Mouse (Mus musculus): ENCODE measurements around the gene Ap3s2. TPM values are rescaled to one million over a fixed set of nuclear protein-coding genes. Genes with fewer than 3 reads are reported as not detected.

The Ap3s2 gene
- polyA plus RNA-seq, 1 experiment = 26.4 TPM

- no peak overlapping the region for H3K27ac ChIP-seq (ENCODE audit: insufficient read depth, low read length)
- TF ChIP-seq POLR2A (IDR thresholded peaks at IDR 0.05; ENCODE audit: low read depth, low read length) (no peak), CTCF (IDR thresholded peaks at IDR 0.05; ENCODE audit: borderline replicate concordance, insufficient read depth, low read length) (no peak)
- H3K4me1 ChIP-seq (ENCODE audit: control insufficient read depth, insufficient read depth, low read length) = no peaks in the 10 kb centered on the region; the same call in 1 of the 2 replicates
- H3K4me3 ChIP-seq (ENCODE audit: insufficient read depth, low read length) = peak overlapping the region; percentile 53
These were observed 14.0 kb upstream of the Ap3s2 start for GRCm38 (mm10) chr7:79934461-79934860.

GRCm38 (mm10) chr7:79928516-79929052 is 8.1 kb upstream of the Ap3s2 start:
- no peak for TF ChIP-seq CTCF (IDR thresholded peaks at IDR 0.05; ENCODE audit: borderline replicate concordance, insufficient read depth, low read length)
- no peak for TF ChIP-seq POLR2A (IDR thresholded peaks at IDR 0.05; ENCODE audit: low read depth, low read length)
- Histone ChIP-seq H3K4me1 (ENCODE audit: control insufficient read depth, insufficient read depth, low read length) (no peaks in the 10 kb centered on the region), H3K27ac (ENCODE audit: insufficient read depth, low read length) (no peak overlapping the region), H3K4me3 (ENCODE audit: insufficient read depth, low read length) (no peak overlapping the region)

GRCm38 (mm10) chr7:79914556-79914955 is 5.9 kb downstream of the Ap3s2 start:
- no peak overlapping the region for H3K27ac ChIP-seq (ENCODE audit: insufficient read depth, low read length)
- no peak overlapping the region for H3K4me3 ChIP-seq (ENCODE audit: insufficient read depth, low read length)
- TF ChIP-seq CTCF (IDR thresholded peaks at IDR 0.05; ENCODE audit: borderline replicate concordance, insufficient read depth, low read length) (peak; percentile 22; the same call in 1 of the 2 replicates), POLR2A (IDR thresholded peaks at IDR 0.05; ENCODE audit: low read depth, low read length) (no peak)

GRCm38 (mm10) chr7:79907356-79907755 is 13.1 kb downstream of the Ap3s2 start:
- Histone ChIP-seq H3K4me3 (ENCODE audit: insufficient read depth, low read length) (no peak overlapping the region), H3K27ac (ENCODE audit: insufficient read depth, low read length) (no peak overlapping the region), H3K4me1 (ENCODE audit: control insufficient read depth, insufficient read depth, low read length) (peaks cover 3% of the 10 kb centered on the region; the same call in 1 of the 2 replicates)
- TF ChIP-seq CTCF (IDR thresholded peaks at IDR 0.05; ENCODE audit: borderline replicate concordance, insufficient read depth, low read length) = no peak

More at GRCm38 (mm10) chr7:79914556-79914955, 5.9 kb downstream of the Ap3s2 start:
- no peaks in the 10 kb centered on the region; the same call in 1 of the 2 replicates for H3K4me1 ChIP-seq (ENCODE audit: control insufficient read depth, insufficient read depth, low read length)

- no peak for TF ChIP-seq POLR2A (IDR thresholded peaks at IDR 0.05; ENCODE audit: low read depth, low read length)
- TF ChIP-seq CTCF (IDR thresholded peaks at IDR 0.05; ENCODE audit: borderline replicate concordance, insufficient read depth, low read length) = no peak
- Histone ChIP-seq H3K27ac (ENCODE audit: insufficient read depth, low read length) (no peak overlapping the region), H3K4me1 (ENCODE audit: control insufficient read depth, insufficient read depth, low read length) (peaks cover 3% of the 10 kb centered on the region; the same call in 1 of the 2 replicates), H3K4me3 (ENCODE audit: insufficient read depth, low read length) (no peak overlapping the region)
These were observed 13.5 kb downstream of the Ap3s2 start for GRCm38 (mm10) chr7:79906914-79907313.

- Histone ChIP-seq H3K4me1 (ENCODE audit: control insufficient read depth, insufficient read depth, low read length) (peaks cover 3% of the 10 kb centered on the region; the same call in 1 of the 2 replicates), H3K27ac (ENCODE audit: insufficient read depth, low read length) (no peak overlapping the region)
These were observed 15.3 kb downstream of the Ap3s2 start for GRCm38 (mm10) chr7:79905193-79905592.

GRCm38 (mm10) chr7:79903160-79903792 is 17.2 kb downstream of the Ap3s2 start:
- no peak overlapping the region for H3K4me3 ChIP-seq (ENCODE audit: insufficient read depth, low read length)
- peaks cover 3% of the 10 kb centered on the region; the same call in 1 of the 2 replicates for H3K4me1 ChIP-seq (ENCODE audit: control insufficient read depth, insufficient read depth, low read length)
- no peak overlapping the region for H3K27ac ChIP-seq (ENCODE audit: insufficient read depth, low read length)
- TF ChIP-seq POLR2A (IDR thresholded peaks at IDR 0.05; ENCODE audit: low read depth, low read length) (no peak), CTCF (IDR thresholded peaks at IDR 0.05; ENCODE audit: borderline replicate concordance, insufficient read depth, low read length) (no peak)

More at GRCm38 (mm10) chr7:79905193-79905592, 15.3 kb downstream of the Ap3s2 start:
- TF ChIP-seq POLR2A (IDR thresholded peaks at IDR 0.05; ENCODE audit: low read depth, low read length) = no peak
- TF ChIP-seq CTCF (IDR thresholded peaks at IDR 0.05; ENCODE audit: borderline replicate concordance, insufficient read depth, low read length) = no peak
- H3K4me3 ChIP-seq (ENCODE audit: insufficient read depth, low read length) = no peak overlapping the region

GRCm38 (mm10) chr7:79900753-79901152 is 19.7 kb downstream of the Ap3s2 start:
- H3K4me1 ChIP-seq (ENCODE audit: control insufficient read depth, insufficient read depth, low read length) = peaks cover 3% of the 10 kb centered on the region; the same call in 1 of the 2 replicates
- no peak overlapping the region for H3K27ac ChIP-seq (ENCODE audit: insufficient read depth, low read length)
- no peak overlapping the region for H3K4me3 ChIP-seq (ENCODE audit: insufficient read depth, low read length)
- TF ChIP-seq CTCF (IDR thresholded peaks at IDR 0.05; ENCODE audit: borderline replicate concordance, insufficient read depth, low read length) (no peak), POLR2A (IDR thresholded peaks at IDR 0.05; ENCODE audit: low read depth, low read length) (no peak)

GRCm38 (mm10) chr7:79895225-79895624 is 25.2 kb downstream of the Ap3s2 start:
- no peak for TF ChIP-seq POLR2A (IDR thresholded peaks at IDR 0.05; ENCODE audit: low read depth, low read length)
- H3K4me3 ChIP-seq (ENCODE audit: insufficient read depth, low read length) = no peak overlapping the region

GRCm38 (mm10) chr7:79894790-79895189 is 25.7 kb downstream of the Ap3s2 start:
- Histone ChIP-seq H3K4me3 (ENCODE audit: insufficient read depth, low read length) (no peak overlapping the region), H3K4me1 (ENCODE audit: control insufficient read depth, insufficient read depth, low read length) (0 out of 2 replicates have a peak, but pooled peaks cover 2% of the 10 kb centered on the region), H3K27ac (ENCODE audit: insufficient read depth, low read length) (no peak overlapping the region)
- no peak for TF ChIP-seq POLR2A (IDR thresholded peaks at IDR 0.05; ENCODE audit: low read depth, low read length)
- no peak for TF ChIP-seq CTCF (IDR thresholded peaks at IDR 0.05; ENCODE audit: borderline replicate concordance, insufficient read depth, low read length)

More at GRCm38 (mm10) chr7:79895225-79895624, 25.2 kb downstream of the Ap3s2 start:
- 0 out of 2 replicates have a peak, but pooled peaks cover 2% of the 10 kb centered on the region for H3K4me1 ChIP-seq (ENCODE audit: control insufficient read depth, insufficient read depth, low read length)
- H3K27ac ChIP-seq (ENCODE audit: insufficient read depth, low read length) = no peak overlapping the region

Measured in embryonic fibroblast, embryonic 13.5 days (primary cell).